Mouse (Mus musculus) spleen, postnatal 0 days (tissue): Measurements from ENCODE around the gene Tjp2. TPM values are rescaled to one million over a fixed set of nuclear protein-coding genes. Genes with fewer than 3 reads are reported as not detected.

Source experiments
- polyA plus RNA-seq: library from polyadenylated mRNA; unstranded; fragments of >200 nt; fragmentation: Nextera tagmentation; extraction: Ambion mirVana; gene quantifications from 2 replicates; pipeline ENCODE4 v1.2.1, GENCODE M21; 2015

Gene Tjp2
- polyA plus RNA-seq = 2.5 and 3.5 TPM in 2 replicates

DNA sequence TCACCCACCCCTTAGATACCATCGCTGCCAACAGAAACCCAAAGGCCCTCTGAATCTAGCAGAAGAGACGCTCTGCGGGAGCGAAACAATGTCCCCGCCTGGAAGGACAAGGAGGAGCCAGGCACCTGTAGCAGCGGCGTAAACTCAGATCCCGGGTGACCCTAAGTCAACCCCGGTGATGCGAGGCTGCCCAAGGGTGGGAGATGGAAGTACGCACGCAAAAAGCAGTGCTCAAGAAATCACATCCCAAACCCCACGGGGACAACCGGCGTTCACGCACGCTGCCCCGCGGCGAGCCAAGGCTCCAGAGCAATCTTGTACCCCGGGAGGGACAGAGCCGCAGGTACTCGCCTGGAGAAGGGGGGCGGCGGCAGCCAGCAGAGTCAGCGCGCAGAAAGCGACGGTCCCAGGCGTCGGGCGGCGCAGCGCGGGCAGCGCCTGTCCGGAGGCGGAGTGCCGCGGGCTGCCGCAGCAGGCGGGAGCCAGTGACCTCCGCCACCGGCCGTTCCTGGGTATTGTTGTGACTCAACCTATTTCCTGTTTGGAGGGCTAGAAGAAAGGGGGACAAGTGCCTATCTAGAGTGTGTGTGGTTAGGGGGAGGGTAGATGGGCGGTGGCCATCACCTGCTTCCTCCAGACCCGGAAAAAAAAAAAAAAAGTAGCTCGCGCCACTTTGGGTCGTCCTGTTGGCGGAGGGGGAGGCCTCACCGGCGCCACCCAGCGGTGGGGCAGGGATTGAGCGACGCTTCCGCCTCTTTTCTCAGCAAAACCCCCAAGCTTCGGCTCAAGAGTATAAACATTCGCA, at the start of gene Tjp2:
Gene Tjp2, minus strand, starts transcription at position 531 of the 805 bp plus-strand sequence.

Other genes starting within 250 kb of the Tjp2 start
- 0.26 and 0.38 TPM in 2 replicates for gene Fam189a2, start 194.0 kb downstream of the Tjp2 start, polyA plus RNA-seq
- gene Fxn, start 55.6 kb upstream of the Tjp2 start, polyA plus RNA-seq = 61.5 and 70.6 TPM in 2 replicates